Mouse (Mus musculus): ENCODE results near the gene Trpt1. TPM values are rescaled to one million over a fixed set of nuclear protein-coding genes. Genes with fewer than 3 reads are reported as not detected.
A peak's percentile ranks its signal among the peaks of the same experiment; 100 is the strongest.
"Not testable (repeated sequence)": the region's sequence is repeated elsewhere in the genome, so short reads cannot be mapped to it uniquely, and the experiment has no call there.

Trpt1 gene
- polyA plus RNA-seq, 1 experiment from 2014 or later = 11.7 TPM

DNA sequence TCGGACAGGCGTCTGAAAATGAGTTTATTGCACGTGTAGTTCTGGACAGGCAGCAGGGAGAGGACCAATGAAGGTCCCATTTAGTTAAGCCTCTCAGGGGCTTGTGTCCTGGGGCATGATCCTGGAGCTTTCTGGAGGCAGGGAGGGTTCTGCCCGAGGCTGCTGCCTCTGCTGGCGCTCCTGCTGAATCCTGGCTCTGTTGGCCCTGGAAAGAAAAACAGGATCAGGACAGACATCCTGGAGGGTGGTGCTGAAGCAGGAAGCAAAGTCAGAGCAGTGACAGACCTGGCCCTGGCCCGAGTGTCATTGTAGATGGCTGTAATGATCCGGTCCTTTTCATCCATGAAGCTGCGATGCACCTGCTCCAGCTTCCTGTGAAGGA, 8.0 kb upstream of the Trpt1 start:
- Histone ChIP-seq H3K27ac (peak overlapping the region; percentile 91), H3K9ac (peak overlapping the region; percentile 88), H3K27me3 (no peaks in the 10 kb centered on the region), H3K36me3 (peaks cover 23% of the 10 kb centered on the region), H3K9me3 (no peaks in the 10 kb centered on the region), H3K4me3 (peak overlapping the region; percentile 91), H3K4me2 (replicated peaks) (peak overlapping the region; percentile 86), H3K4me1 (peaks cover 23% of the 10 kb centered on the region)
- ATAC-seq (ENCODE audit: insufficient number of reproducible peaks, insufficient read depth, low FRiP score, low TSS enrichment) = no peak
- WGBS = under 1% methylated on average over 8 of the region's 8 CpGs

DNA sequence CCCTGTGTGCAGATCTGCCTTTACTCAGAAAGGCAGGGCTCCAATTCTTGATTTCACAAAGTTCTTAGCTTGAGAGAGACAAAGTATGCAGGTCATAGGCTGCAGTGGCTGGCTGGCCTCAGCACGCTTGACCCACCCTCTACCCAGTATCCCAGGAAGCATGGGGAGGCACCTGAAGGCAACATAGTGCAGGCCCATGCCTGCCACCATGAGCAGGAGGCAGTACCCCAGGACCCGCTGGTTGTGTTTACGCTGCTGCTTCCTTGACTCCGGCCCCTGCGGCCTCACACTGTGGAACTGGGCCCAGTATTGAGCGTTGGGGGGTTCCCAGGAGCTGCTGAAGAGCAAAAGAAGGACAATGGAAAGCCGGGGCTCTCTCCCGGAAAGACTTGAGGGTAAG, 6.7 kb upstream of the Trpt1 start:
- no peak overlapping the region for H3K27ac ChIP-seq
- H3K4me1 ChIP-seq = peaks cover 30% of the 10 kb centered on the region
- ATAC-seq (ENCODE audit: insufficient number of reproducible peaks, insufficient read depth, low FRiP score, low TSS enrichment) = no peak
- peaks cover 11% of the 10 kb centered on the region for H3K36me3 ChIP-seq
- H3K27me3 ChIP-seq = no peaks in the 10 kb centered on the region
- no peak overlapping the region for H3K9ac ChIP-seq
- no peaks in the 10 kb centered on the region for H3K9me3 ChIP-seq
- 78% methylated on average over 8 of the region's 8 CpGs for WGBS
- H3K4me2 ChIP-seq (replicated peaks) = no peak overlapping the region
- H3K4me3 ChIP-seq = no peak overlapping the region

DNA sequence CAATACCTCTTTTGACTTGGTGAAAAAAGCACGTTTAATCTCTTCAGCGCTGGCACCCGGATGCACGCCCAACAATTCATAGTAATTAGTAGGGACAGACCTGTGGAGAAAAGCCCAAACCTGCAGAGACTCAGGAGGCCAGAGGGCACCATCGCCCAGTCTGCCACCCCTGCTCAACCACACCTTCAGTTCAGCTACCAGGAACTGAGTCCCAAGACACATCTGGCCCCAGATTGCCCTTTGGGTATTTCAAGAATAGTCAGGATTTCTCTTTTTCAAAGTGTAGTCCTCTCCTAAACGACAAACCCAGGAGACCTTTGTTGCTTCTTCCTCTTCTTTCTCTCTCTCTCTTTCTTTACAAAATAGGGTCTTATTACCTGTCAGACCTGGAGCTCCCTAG, 5.2 kb upstream of the Trpt1 start:
- Histone ChIP-seq H3K9ac (no peak overlapping the region), H3K36me3 (no peaks in the 10 kb centered on the region), H3K4me2 (replicated peaks) (no peak overlapping the region), H3K9me3 (no peaks in the 10 kb centered on the region), H3K27me3 (no peaks in the 10 kb centered on the region), H3K4me3 (no peak overlapping the region), H3K4me1 (peaks cover 40% of the 10 kb centered on the region), H3K27ac (no peak overlapping the region)
- ATAC-seq (ENCODE audit: insufficient number of reproducible peaks, insufficient read depth, low FRiP score, low TSS enrichment) = no peak
- 92% methylated on average over 6 of the region's 6 CpGs for WGBS

DNA sequence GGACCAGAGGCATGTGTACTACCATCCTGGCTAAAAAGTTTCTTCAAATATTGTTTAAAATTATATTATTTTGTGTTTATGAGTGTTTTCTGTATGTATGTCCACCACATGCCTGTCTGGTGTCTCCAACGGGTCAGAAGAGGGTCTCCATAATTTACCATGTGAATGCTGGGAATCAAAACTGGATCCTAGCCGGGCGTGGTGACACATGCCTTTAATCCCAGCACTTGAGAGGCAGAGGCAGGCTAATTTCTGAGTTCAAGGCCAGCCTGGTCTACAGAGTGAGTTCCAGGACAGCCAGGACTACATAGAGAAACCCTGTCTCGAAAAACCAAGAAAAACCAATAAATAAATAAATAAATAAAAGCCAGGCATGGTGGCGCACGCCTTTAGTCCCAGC, 4.8 kb upstream of the Trpt1 start:
- not testable (repeated sequence) for H3K9me3 ChIP-seq; ATAC-seq (ENCODE audit: insufficient number of reproducible peaks, insufficient read depth, low FRiP score, low TSS enrichment); H3K4me2 ChIP-seq (replicated peaks); H3K36me3 ChIP-seq; H3K9ac ChIP-seq; H3K4me3 ChIP-seq; H3K27ac ChIP-seq; H3K27me3 ChIP-seq
- peaks cover 36% of the 10 kb centered on the region for H3K4me1 ChIP-seq
- 91% methylated on average over 6 of the region's 6 CpGs for WGBS

DNA sequence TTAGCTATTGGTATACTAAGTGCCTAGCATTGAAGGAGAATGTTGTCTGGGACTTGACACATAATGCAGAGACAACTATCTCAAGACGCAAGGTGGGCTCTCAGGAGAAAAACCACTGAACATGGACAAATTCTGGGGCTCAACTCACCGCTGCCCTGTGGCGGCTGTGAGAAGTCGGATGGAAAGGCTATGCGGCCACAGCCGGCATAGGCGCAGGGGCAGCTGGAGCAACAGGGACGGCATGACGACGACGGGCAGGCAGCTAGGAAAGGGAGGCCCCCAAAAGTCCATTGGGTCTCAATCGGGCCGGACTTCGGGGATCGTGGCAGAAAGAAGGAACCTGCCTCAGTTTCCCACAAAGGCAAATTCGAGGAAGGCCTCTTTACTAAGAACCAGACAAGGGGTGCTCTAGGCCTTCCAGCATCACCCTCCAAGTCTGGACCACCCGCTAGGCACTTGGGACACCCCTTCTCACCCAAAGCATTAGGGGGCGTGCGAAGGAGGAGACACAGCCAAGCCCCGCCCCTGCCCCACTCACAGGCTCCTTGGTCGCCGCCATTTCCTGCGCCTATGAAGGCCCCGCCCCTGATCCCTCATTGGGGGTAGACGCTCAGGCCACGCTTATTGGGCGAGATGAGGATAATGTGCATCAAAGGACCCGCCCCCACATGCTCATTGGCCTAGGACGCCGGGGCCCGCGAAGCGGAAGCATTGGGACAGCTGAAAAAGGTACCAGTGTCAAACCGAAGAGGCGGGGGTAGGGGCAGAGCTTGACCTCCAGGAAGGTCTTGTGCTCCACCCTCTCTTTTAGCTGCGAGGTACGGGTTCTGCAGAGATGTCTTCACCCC, 3.7 kb upstream of the Trpt1 start, which contains the start of gene Dnajc4:
Gene Dnajc4, minus strand, starts transcription at position 562 of the 848 bp plus-strand sequence.
- Histone ChIP-seq H3K9ac (peak within 1 kb of the TSS; percentile 57), H3K4me2 (replicated peaks) (peak within 1 kb of the TSS; percentile 93), H3K27me3 (no peaks in the 10 kb centered on the region), H3K9me3 (no peaks in the 10 kb centered on the region), H3K4me1 (peaks cover 40% of the 10 kb centered on the region), H3K27ac (peak within 1 kb of the TSS; percentile 60), H3K36me3 (no peaks in the 10 kb centered on the region), H3K4me3 (peak within 1 kb of the TSS; percentile 56)
- peak; percentile 85 for ATAC-seq (ENCODE audit: insufficient number of reproducible peaks, insufficient read depth, low FRiP score, low TSS enrichment)
- WGBS = 2% methylated on average over 37 of the region's 37 CpGs

DNA sequence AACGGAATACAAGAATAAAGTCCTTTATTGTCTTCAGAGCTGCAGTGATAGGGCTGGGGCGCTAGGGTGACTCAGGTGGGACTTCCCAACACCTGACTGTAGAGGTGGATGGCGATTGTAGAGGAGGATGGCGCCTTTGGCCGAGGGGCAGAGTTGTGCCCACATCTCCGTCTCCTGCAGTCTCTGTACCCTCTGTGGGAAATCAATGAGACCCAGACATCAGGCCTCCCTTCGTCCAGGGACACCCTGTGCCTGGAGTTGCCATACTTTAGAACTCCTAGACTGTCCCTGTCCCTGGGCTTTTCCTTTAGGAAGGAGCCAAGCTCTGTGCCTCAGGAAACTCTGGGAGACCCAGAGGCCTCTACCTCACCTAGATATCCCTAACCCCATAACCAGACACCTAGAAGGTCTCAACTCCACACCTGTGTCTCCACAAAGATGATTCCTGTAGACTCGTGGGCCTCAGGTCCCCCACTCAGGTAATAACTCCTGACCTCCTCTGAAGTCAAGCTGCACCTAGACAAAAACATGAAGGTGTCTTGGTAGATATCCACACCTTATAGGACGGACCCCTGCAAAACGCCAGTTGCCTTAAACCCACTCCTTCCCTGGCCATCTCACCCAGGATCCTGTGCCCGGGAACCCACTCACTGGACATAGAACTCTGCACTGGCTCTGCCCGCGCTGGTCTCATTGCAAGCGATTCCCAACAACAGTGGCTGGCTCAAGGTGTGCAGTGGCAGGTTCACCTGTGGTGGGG, 2.7 kb upstream of the Trpt1 start:
- Histone ChIP-seq H3K9me3 (no peaks in the 10 kb centered on the region), H3K9ac (peak overlapping the region; percentile 57), H3K4me3 (peak overlapping the region; percentile 56), H3K36me3 (no peaks in the 10 kb centered on the region), H3K4me2 (replicated peaks) (peak overlapping the region; percentile 93), H3K27ac (peak overlapping the region; percentile 60; the same call in 1 of the 2 replicates), H3K4me1 (peaks cover 36% of the 10 kb centered on the region), H3K27me3 (no peaks in the 10 kb centered on the region)
- no peak for ATAC-seq (ENCODE audit: insufficient number of reproducible peaks, insufficient read depth, low FRiP score, low TSS enrichment)
- WGBS = 59% methylated on average over 14 of the region's 14 CpGs

DNA sequence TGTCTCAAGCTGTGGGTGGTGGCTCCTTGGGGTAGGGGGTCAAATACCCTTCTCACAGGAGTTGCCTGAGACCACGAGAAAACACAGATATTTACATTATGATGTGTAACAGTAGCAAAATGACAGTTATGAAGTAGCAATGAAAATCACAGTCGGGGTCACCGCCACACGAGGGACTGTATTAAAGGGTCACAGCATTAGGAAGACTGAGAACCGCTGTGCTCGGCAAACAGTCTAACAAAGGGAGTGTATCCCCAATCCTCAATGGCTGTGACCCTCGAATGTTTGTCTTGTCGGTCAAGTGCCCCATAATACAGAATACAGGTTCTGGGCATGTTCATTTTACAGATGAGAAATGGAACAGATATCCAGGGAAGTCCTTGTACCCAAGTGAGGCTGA, 1.9 kb upstream of the Trpt1 start:
- no peaks in the 10 kb centered on the region for H3K9me3 ChIP-seq
- 0 out of 2 replicates have a peak overlapping the region, but pooled peaks have one; percentile 56 for H3K4me3 ChIP-seq
- H3K36me3 ChIP-seq = peaks cover 6% of the 10 kb centered on the region
- no peaks in the 10 kb centered on the region for H3K27me3 ChIP-seq
- no peak overlapping the region for H3K9ac ChIP-seq
- WGBS = 83% methylated on average over 8 of the region's 8 CpGs
- H3K27ac ChIP-seq = no peak overlapping the region
- no peak overlapping the region for H3K4me2 ChIP-seq (replicated peaks)
- peaks cover 35% of the 10 kb centered on the region for H3K4me1 ChIP-seq
- ATAC-seq (ENCODE audit: insufficient number of reproducible peaks, insufficient read depth, low FRiP score, low TSS enrichment) = no peak

DNA sequence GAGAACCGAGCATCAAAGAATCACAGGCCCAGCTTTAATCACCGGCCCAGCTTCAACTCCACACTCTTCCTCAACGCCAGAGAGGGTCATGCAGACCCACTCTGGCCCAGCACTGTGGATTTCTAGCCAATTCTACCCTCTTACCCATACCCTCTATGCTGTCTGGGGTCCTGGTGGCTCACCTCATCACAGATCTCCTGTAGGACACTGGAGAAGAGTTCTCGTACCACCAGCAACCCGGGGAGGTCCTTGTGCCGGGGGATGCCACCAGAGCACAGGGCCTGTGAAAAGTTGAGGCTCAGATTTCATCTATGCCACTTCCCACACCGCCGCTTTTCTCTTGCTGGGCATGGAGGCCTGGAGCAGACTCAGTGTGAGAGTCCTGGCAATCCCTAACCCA, 1.4 kb upstream of the Trpt1 start:
- Histone ChIP-seq H3K9ac (peak overlapping the region; percentile 69; the same call in 1 of the 2 replicates), H3K27me3 (no peaks in the 10 kb centered on the region), H3K9me3 (no peaks in the 10 kb centered on the region), H3K27ac (no peak overlapping the region), H3K36me3 (peaks cover 11% of the 10 kb centered on the region), H3K4me1 (peaks cover 35% of the 10 kb centered on the region), H3K4me2 (replicated peaks) (peak overlapping the region; percentile 73; the same call in 1 of the 2 replicates), H3K4me3 (peak overlapping the region; percentile 54; the same call in 1 of the 2 replicates)
- no peak for ATAC-seq (ENCODE audit: insufficient number of reproducible peaks, insufficient read depth, low FRiP score, low TSS enrichment)
- 86% methylated on average over 8 of the region's 8 CpGs for WGBS

DNA sequence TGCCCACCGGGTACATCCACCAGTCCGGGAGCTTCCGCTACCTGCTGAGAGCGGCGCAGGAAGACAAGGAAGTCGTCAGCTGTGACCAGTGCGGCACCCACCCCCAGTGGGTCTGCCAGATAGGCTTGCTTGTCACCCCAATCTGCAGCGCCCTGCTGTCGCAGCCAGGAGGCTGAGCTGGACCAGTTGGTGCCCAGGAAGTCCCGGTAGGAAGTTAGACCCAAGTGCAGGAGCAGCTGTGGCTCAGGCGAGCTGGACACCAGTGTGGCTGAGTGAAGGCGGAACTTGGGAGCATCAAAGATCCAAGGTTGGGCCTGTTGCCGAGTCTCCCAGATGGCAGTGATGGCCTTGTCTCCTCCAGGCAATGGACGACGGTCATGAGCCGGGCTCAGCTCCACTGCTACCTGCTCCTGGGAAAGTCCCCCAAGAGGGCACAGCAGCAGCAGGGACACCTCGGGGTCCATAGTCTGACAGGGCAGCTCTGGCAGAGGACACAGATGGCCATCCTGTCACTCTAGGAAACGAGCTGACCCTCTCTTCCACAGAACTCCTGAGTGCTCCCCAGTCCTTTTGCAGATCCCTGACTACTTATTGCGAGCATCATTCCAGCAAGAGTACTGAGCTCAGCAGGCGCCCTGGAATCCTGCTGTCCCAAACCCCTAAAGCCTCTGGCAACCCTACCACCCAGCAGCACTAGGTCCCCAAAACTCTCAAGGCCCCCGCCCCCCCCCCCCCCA, 508 bp upstream of the Trpt1 start:
- ATAC-seq (ENCODE audit: insufficient number of reproducible peaks, insufficient read depth, low FRiP score, low TSS enrichment) = no peak
- H3K4me1 ChIP-seq = peaks cover 35% of the 10 kb centered on the region
- 47% methylated on average over 20 of the region's 21 CpGs for WGBS

DNA sequence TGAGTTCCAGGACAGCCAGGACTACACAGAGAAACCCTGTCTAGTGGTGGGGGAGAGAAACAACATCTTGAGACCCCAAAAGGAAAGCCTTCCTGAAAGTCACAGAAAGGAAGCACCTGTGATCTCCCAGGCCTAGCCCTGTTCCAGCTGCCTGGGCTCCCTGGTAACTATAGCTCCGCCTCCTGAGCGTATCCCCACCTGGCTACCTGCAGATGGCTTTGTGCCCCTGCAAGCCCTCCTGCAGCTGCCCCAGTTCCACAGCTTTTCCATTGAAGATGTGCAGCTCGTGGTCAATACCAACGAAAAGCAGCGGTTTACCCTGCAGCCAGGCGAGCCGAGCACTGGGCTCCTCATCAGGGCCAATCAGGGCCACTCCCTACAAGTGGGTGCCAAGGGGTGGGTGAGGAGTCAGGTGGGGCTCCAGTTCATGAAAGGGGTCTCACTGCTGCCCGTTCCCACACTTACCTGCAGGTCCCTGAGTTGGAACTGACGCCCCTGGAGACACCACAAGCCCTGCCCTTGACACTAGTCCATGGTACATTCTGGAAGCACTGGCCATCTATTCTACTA, 1.9 kb downstream of the Trpt1 start:
- no peak for ATAC-seq (ENCODE audit: insufficient number of reproducible peaks, insufficient read depth, low FRiP score, low TSS enrichment)
- Histone ChIP-seq H3K36me3 (peaks cover 20% of the 10 kb centered on the region), H3K27ac (no peak overlapping the region), H3K4me1 (peaks cover 30% of the 10 kb centered on the region), H3K4me3 (no peak overlapping the region), H3K4me2 (replicated peaks) (no peak overlapping the region), H3K9ac (no peak overlapping the region), H3K27me3 (no peaks in the 10 kb centered on the region), H3K9me3 (no peaks in the 10 kb centered on the region)
- 83% methylated on average over 9 of the region's 9 CpGs for WGBS

More for the DNA sequence above, 508 bp upstream of the Trpt1 start:
- Histone ChIP-seq H3K36me3 (peaks cover 20% of the 10 kb centered on the region), H3K4me2 (replicated peaks) (peak overlapping the region; percentile 73), H3K9ac (peak overlapping the region; percentile 69), H3K4me3 (peak overlapping the region; percentile 54), H3K9me3 (no peaks in the 10 kb centered on the region), H3K27ac (no peak overlapping the region), H3K27me3 (no peaks in the 10 kb centered on the region)

Measured in embryonic facial prominence, embryonic 12.5 days (tissue).